Mouse (Mus musculus) heart, adult 11 months (tissue): Measurements from ENCODE around the gene Ctsz.

ENCODE experiments used
- DNase-seq: peaks from one replicate; pipeline ENCODE4 v3.0.0; 2022

The Ctsz gene

GRCm38 (mm10) chr2:174438737-174439449, at the start of gene Ctsz:
TSS of gene Ctsz (minus strand) at chr2:174439039.
- peak; percentile 99 for DNase-seq

GRCm38 (mm10) chr2:174487005-174487404, 48.2 kb upstream of the Ctsz start:
- DNase-seq, result no peak

- DNase-seq, result no peak
Observed at GRCm38 (mm10) chr2:174478746-174479145, 39.9 kb upstream of the Ctsz start.

GRCm38 (mm10) chr2:174477543-174478319, 38.9 kb upstream of the Ctsz start:
- no peak for DNase-seq

GRCm38 (mm10) chr2:174473550-174473927, 34.7 kb upstream of the Ctsz start:
- no peak for DNase-seq

GRCm38 (mm10) chr2:174472818-174473549, 34.1 kb upstream of the Ctsz start, which contains the start of gene Prelid3b:
TSS of gene Prelid3b (minus strand) at chr2:174473081.
- peak; percentile 100 for DNase-seq

GRCm38 (mm10) chr2:174472407-174472806, 33.6 kb upstream of the Ctsz start:
- DNase-seq, result no peak

GRCm38 (mm10) chr2:174470786-174471405, 32.1 kb upstream of the Ctsz start:
- DNase-seq, result peak; percentile 87

- peak; percentile 63 for DNase-seq
Observed at GRCm38 (mm10) chr2:174470333-174470732, 31.5 kb upstream of the Ctsz start.

- peak; percentile 100 for DNase-seq
Observed at GRCm38 (mm10) chr2:174463789-174464523, 25.1 kb upstream of the Ctsz start, which contains the start of gene Atp5e. TSS of gene Atp5e (minus strand) at chr2:174464105.

GRCm38 (mm10) chr2:174463370-174463769, 24.5 kb upstream of the Ctsz start:
- DNase-seq, result no peak

GRCm38 (mm10) chr2:174459365-174459764, 20.5 kb upstream of the Ctsz start:
- DNase-seq, result peak; percentile 51

GRCm38 (mm10) chr2:174453681-174454080, 14.8 kb upstream of the Ctsz start:
- peak; percentile 86 for DNase-seq

GRCm38 (mm10) chr2:174450353-174450752, 11.5 kb upstream of the Ctsz start, which contains the start of gene Tubb1:
TSS of gene Tubb1 (plus strand) at chr2:174450695.
- DNase-seq, result no peak

GRCm38 (mm10) chr2:174448405-174448804, 9.6 kb upstream of the Ctsz start:
- no peak for DNase-seq

GRCm38 (mm10) chr2:174446905-174447304, 8.1 kb upstream of the Ctsz start:
- no peak for DNase-seq

- DNase-seq, result no peak
Observed at GRCm38 (mm10) chr2:174446492-174446891, 7.7 kb upstream of the Ctsz start.

GRCm38 (mm10) chr2:174445018-174445417, 6.2 kb upstream of the Ctsz start:
- no peak for DNase-seq

- no peak for DNase-seq
Observed at GRCm38 (mm10) chr2:174444359-174444758, 5.5 kb upstream of the Ctsz start.

- DNase-seq, result peak; percentile 88
Observed at GRCm38 (mm10) chr2:174443046-174443445, 4.2 kb upstream of the Ctsz start.

GRCm38 (mm10) chr2:174442460-174442859, 3.6 kb upstream of the Ctsz start:
- DNase-seq, result peak; percentile 90

- no peak for DNase-seq
Observed at GRCm38 (mm10) chr2:174441898-174442297, 3.1 kb upstream of the Ctsz start.
